Mouse (Mus musculus): ENCODE measurements around the gene Nrxn3. TPM values are rescaled to one million over a fixed set of nuclear protein-coding genes. Genes with fewer than 3 reads are reported as not detected.

The Nrxn3 gene
- polyA plus RNA-seq, 1 experiment from 2014 or later = 6.3 TPM

DNA sequence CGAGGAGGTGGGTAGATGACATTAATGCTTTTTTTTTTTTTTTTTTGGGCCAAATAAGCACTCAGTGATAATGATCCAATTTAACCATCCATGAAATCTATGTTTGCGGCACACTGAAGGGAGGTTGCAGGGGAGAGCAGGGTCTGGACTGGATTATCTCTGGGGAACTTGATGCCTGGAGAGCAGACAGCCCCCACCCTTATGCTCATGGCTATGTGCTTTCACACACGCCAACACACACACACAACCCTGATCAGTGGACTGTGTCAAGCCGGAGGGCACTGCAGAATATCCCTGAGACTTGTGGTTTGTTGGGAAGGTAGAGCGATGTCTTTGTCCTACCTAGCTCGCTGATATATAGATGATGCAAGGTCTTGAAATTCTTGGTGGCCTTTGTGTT is 4.1 kb downstream of the Nrxn3 start:
- Histone ChIP-seq H3K27me3 (ENCODE audit: control insufficient read depth, insufficient read depth, low read length) (no peaks in the 10 kb centered on the region), H3K4me3 (ENCODE audit: low read depth, low read length) (no peak overlapping the region), H3K36me3 (ENCODE audit: control insufficient read depth, insufficient read depth, low read length) (no peaks in the 10 kb centered on the region), H3K9me3 (ENCODE audit: control insufficient read depth, low read depth, low read length) (no peaks in the 10 kb centered on the region), H3K4me2 (replicated peaks; ENCODE audit: low read depth, low read length) (no peak overlapping the region), H3K4me1 (ENCODE audit: control insufficient read depth, insufficient read depth, low read length) (no peaks in the 10 kb centered on the region), H3K9ac (replicated peaks; ENCODE audit: low read depth, low read length) (no peak overlapping the region), H3K27ac (ENCODE audit: low read length) (no peak overlapping the region)
- WGBS = 85% methylated on average over 6 of the region's 6 CpGs
- no peak for ATAC-seq (ENCODE audit: insufficient number of reproducible peaks, insufficient read depth, low FRiP score, low read depth)

- H3K36me3 ChIP-seq (ENCODE audit: control insufficient read depth, insufficient read depth, low read length) = no peaks in the 10 kb centered on the region
- no peak overlapping the region for H3K4me3 ChIP-seq (ENCODE audit: low read depth, low read length)
- H3K9ac ChIP-seq (replicated peaks; ENCODE audit: low read depth, low read length) = no peak overlapping the region
- H3K4me1 ChIP-seq (ENCODE audit: control insufficient read depth, insufficient read depth, low read length) = no peaks in the 10 kb centered on the region
- ATAC-seq (ENCODE audit: insufficient number of reproducible peaks, insufficient read depth, low FRiP score, low read depth) = no peak
- no peaks in the 10 kb centered on the region for H3K27me3 ChIP-seq (ENCODE audit: control insufficient read depth, insufficient read depth, low read length)
- H3K27ac ChIP-seq (ENCODE audit: low read length) = no peak overlapping the region
- H3K9me3 ChIP-seq (ENCODE audit: control insufficient read depth, low read depth, low read length) = no peaks in the 10 kb centered on the region
- H3K4me2 ChIP-seq (replicated peaks; ENCODE audit: low read depth, low read length) = no peak overlapping the region
- 63% methylated on average over 2 of the region's 2 CpGs for WGBS
These were observed 8.0 kb downstream of the Nrxn3 start for GRCm38 (mm10) chr12:88730720-88731119.

DNA sequence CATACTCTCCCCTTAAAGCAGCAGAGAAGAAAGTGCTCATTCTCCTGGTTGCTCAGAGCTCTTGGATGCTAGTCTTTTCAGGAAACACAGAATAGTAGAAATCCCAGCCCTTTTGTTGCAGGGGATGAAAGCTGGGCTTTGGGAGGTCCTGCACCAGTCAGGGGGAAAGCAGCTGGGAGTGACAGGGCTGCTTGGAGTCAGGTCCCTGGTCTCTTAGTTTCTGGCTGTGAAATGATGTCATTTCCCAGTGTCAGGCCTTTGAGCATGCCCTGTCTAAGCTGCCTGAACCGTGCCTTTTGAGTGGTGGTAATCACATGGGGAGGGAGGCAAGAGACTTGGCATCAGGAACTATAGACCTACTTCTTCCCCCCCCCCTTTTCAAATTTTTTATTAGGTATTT is 12.4 kb downstream of the Nrxn3 start:
- ATAC-seq (ENCODE audit: insufficient number of reproducible peaks, insufficient read depth, low FRiP score, low read depth) = no peak
- H3K9me3 ChIP-seq (ENCODE audit: control insufficient read depth, low read depth, low read length) = no peaks in the 10 kb centered on the region
- H3K9ac ChIP-seq (replicated peaks; ENCODE audit: low read depth, low read length) = no peak overlapping the region
- 62% methylated on average over 1 of the region's 1 CpGs for whole genome bisulfite sequencing
- H3K4me3 ChIP-seq (ENCODE audit: low read depth, low read length) = no peak overlapping the region
- no peaks in the 10 kb centered on the region for H3K27me3 ChIP-seq (ENCODE audit: control insufficient read depth, insufficient read depth, low read length)
- H3K27ac ChIP-seq (ENCODE audit: low read length) = no peak overlapping the region
- H3K4me1 ChIP-seq (ENCODE audit: control insufficient read depth, insufficient read depth, low read length) = no peaks in the 10 kb centered on the region
- no peaks in the 10 kb centered on the region for H3K36me3 ChIP-seq (ENCODE audit: control insufficient read depth, insufficient read depth, low read length)
- H3K4me2 ChIP-seq (replicated peaks; ENCODE audit: low read depth, low read length) = no peak overlapping the region

DNA sequence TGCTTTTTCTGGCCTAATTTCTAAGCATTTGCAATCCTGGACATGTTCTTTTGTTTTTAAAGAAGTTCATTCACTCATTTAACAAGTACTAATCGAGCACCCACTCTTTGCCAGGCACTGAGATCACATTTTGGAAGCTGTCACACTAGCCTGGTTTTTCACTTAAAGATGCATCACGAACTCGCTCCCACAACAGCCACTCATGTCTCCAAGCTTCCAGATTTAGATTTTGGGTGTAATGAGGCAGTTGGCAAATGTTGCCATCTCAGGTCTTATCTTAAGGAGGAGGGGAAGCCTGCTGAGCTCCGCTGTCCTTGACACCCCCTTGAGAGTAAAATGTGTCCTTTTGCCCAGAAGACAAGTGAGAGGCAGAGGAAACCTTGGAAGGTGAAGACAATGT is 14.4 kb downstream of the Nrxn3 start:
- no peak overlapping the region for H3K4me3 ChIP-seq (ENCODE audit: low read depth, low read length)
- no peaks in the 10 kb centered on the region for H3K27me3 ChIP-seq (ENCODE audit: control insufficient read depth, insufficient read depth, low read length)
- H3K9ac ChIP-seq (replicated peaks; ENCODE audit: low read depth, low read length) = no peak overlapping the region
- no peak for ATAC-seq (ENCODE audit: insufficient number of reproducible peaks, insufficient read depth, low FRiP score, low read depth)
- H3K36me3 ChIP-seq (ENCODE audit: control insufficient read depth, insufficient read depth, low read length) = no peaks in the 10 kb centered on the region
- WGBS = 71% methylated on average over 4 of the region's 4 CpGs
- H3K27ac ChIP-seq (ENCODE audit: low read length) = no peak overlapping the region
- no peaks in the 10 kb centered on the region for H3K4me1 ChIP-seq (ENCODE audit: control insufficient read depth, insufficient read depth, low read length)
- no peaks in the 10 kb centered on the region for H3K9me3 ChIP-seq (ENCODE audit: control insufficient read depth, low read depth, low read length)
- no peak overlapping the region for H3K4me2 ChIP-seq (replicated peaks; ENCODE audit: low read depth, low read length)

DNA sequence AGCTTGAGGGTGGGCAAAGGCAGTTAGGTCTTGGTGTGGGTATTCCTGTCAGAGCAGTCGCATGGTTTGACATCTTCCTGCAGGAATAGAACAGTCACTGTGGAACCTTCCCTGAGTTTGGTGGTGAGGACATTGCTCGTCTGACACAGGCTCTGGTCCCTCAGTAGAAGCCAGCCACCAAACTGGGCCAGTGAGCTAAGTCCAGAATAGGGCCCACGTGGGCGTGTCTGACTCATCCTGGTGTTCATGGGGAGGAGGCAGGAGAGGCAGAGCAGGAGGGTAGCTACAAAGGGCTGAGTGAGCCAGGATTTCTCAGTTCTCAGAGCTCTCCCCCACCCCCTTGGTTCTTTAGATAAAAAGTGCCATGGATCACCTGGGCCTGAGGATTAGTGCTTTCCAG is 15.9 kb downstream of the Nrxn3 start:
- H3K4me3 ChIP-seq (ENCODE audit: low read depth, low read length) = no peak overlapping the region
- H3K27me3 ChIP-seq (ENCODE audit: control insufficient read depth, insufficient read depth, low read length) = no peaks in the 10 kb centered on the region
- no peak overlapping the region for H3K9ac ChIP-seq (replicated peaks; ENCODE audit: low read depth, low read length)
- H3K4me2 ChIP-seq (replicated peaks; ENCODE audit: low read depth, low read length) = no peak overlapping the region
- ATAC-seq (ENCODE audit: insufficient number of reproducible peaks, insufficient read depth, low FRiP score, low read depth) = no peak
- H3K9me3 ChIP-seq (ENCODE audit: control insufficient read depth, low read depth, low read length) = no peaks in the 10 kb centered on the region
- H3K27ac ChIP-seq (ENCODE audit: low read length) = no peak overlapping the region
- H3K4me1 ChIP-seq (ENCODE audit: control insufficient read depth, insufficient read depth, low read length) = no peaks in the 10 kb centered on the region
- WGBS = 66% methylated on average over 4 of the region's 4 CpGs
- H3K36me3 ChIP-seq (ENCODE audit: control insufficient read depth, insufficient read depth, low read length) = no peaks in the 10 kb centered on the region

DNA sequence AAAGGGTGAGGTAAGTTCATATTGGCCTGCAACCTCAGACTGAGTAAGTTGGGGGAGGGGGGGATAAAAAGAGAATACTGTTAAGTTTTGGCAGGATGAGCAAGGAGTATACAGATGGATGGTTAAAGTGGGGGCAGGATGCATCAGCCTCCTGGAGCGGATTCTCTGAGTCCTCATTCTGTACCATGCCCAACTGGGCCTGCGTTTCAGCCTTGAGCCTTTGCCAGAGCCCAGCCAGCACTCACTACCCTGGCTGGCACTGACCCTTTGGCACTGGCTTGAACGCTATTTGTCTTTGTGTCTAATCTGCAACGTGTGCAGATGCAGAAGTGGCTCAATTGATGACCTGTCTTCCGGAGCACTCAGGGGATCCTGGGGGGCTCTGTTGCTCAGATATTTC is 24.1 kb downstream of the Nrxn3 start:
- 71% methylated on average over 5 of the region's 5 CpGs for WGBS
- Histone ChIP-seq H3K9me3 (ENCODE audit: control insufficient read depth, low read depth, low read length) (no peaks in the 10 kb centered on the region), H3K27ac (ENCODE audit: low read length) (no peak overlapping the region), H3K9ac (replicated peaks; ENCODE audit: low read depth, low read length) (no peak overlapping the region), H3K4me2 (replicated peaks; ENCODE audit: low read depth, low read length) (no peak overlapping the region), H3K4me3 (ENCODE audit: low read depth, low read length) (no peak overlapping the region), H3K4me1 (ENCODE audit: control insufficient read depth, insufficient read depth, low read length) (no peaks in the 10 kb centered on the region), H3K36me3 (ENCODE audit: control insufficient read depth, insufficient read depth, low read length) (no peaks in the 10 kb centered on the region), H3K27me3 (ENCODE audit: control insufficient read depth, insufficient read depth, low read length) (no peaks in the 10 kb centered on the region)
- no peak; the same call in 1 of the 2 replicates for ATAC-seq (ENCODE audit: insufficient number of reproducible peaks, insufficient read depth, low FRiP score, low read depth)

DNA sequence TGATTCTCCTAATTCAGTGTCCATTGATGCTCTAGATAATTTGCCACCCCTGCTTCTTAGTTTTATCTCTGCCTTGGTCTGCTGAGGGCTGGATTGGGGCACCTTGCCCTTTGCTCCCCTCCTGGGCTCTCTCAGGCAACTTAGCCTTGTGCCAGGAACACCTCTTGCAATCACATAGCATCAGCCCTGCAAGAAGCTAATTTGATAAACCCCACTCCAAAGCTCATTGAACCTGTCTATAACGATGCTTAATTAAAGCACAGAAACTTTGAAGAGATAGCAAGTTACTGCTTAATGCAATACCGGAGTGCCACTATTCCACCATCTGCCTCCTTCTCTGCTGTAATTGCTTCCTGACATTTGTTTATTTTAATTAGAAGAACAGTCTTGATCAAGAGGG is 42.1 kb downstream of the Nrxn3 start:
- Histone ChIP-seq H3K4me3 (ENCODE audit: low read depth, low read length) (no peak overlapping the region), H3K36me3 (ENCODE audit: control insufficient read depth, insufficient read depth, low read length) (no peaks in the 10 kb centered on the region), H3K27me3 (ENCODE audit: control insufficient read depth, insufficient read depth, low read length) (no peaks in the 10 kb centered on the region), H3K9me3 (ENCODE audit: control insufficient read depth, low read depth, low read length) (no peaks in the 10 kb centered on the region), H3K9ac (replicated peaks; ENCODE audit: low read depth, low read length) (no peak overlapping the region), H3K4me2 (replicated peaks; ENCODE audit: low read depth, low read length) (no peak overlapping the region), H3K4me1 (ENCODE audit: control insufficient read depth, insufficient read depth, low read length) (no peaks in the 10 kb centered on the region), H3K27ac (ENCODE audit: low read length) (no peak overlapping the region)
- WGBS = 49% methylated on average over 2 of the region's 2 CpGs
- ATAC-seq (ENCODE audit: insufficient number of reproducible peaks, insufficient read depth, low FRiP score, low read depth) = no peak

DNA sequence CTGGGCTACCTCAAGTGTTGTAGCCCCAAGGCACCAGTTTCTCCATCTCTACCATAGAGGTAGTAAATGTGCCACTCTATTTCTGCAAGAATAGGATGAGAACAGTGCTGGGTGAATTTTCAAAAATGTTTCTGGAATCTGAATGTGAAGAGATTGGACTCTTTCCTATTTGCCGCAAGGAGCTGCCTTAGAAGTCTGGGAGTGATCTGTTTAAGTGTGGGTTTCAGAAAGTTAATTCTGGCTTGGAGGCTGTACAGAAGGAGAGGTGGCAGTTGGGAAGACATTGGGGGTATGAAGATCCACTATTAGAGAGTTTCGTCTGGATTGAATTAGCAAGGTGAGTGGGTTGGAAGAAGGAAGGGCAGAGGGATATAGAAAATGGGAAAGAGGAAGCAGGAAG is 52.0 kb downstream of the Nrxn3 start:
- H3K4me3 ChIP-seq (ENCODE audit: low read depth, low read length) = no peak overlapping the region
- H3K4me1 ChIP-seq (ENCODE audit: control insufficient read depth, insufficient read depth, low read length) = no peaks in the 10 kb centered on the region
- 90% methylated on average over 2 of the region's 2 CpGs for WGBS
- no peaks in the 10 kb centered on the region for H3K36me3 ChIP-seq (ENCODE audit: control insufficient read depth, insufficient read depth, low read length)
- H3K27me3 ChIP-seq (ENCODE audit: control insufficient read depth, insufficient read depth, low read length) = no peaks in the 10 kb centered on the region
- H3K27ac ChIP-seq (ENCODE audit: low read length) = no peak overlapping the region
- H3K4me2 ChIP-seq (replicated peaks; ENCODE audit: low read depth, low read length) = no peak overlapping the region
- H3K9ac ChIP-seq (replicated peaks; ENCODE audit: low read depth, low read length) = no peak overlapping the region
- ATAC-seq (ENCODE audit: insufficient number of reproducible peaks, insufficient read depth, low FRiP score, low read depth) = no peak
- H3K9me3 ChIP-seq (ENCODE audit: control insufficient read depth, low read depth, low read length) = no peaks in the 10 kb centered on the region

DNA sequence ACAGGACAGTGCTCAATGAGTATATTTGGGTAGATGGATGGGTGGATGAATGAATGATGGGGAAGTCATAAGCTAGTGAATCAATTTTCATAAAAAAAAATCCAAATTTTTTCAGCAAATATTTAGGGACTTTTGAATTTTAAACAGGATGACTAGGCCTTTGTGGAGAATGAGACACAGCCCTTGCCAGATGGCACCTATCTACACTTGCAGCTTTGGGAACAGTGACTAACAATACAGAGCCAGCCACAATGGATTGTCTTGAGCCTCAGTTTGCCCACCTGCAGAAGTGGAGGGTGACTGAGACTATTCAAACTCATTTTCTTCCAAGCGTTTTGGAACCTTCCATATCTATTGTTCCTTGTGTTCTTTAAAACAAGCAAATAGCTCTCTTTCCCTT is 55.4 kb downstream of the Nrxn3 start:
- Histone ChIP-seq H3K27me3 (ENCODE audit: control insufficient read depth, insufficient read depth, low read length) (no peaks in the 10 kb centered on the region), H3K9me3 (ENCODE audit: control insufficient read depth, low read depth, low read length) (no peaks in the 10 kb centered on the region), H3K27ac (ENCODE audit: low read length) (no peak overlapping the region), H3K4me3 (ENCODE audit: low read depth, low read length) (no peak overlapping the region), H3K36me3 (ENCODE audit: control insufficient read depth, insufficient read depth, low read length) (no peaks in the 10 kb centered on the region), H3K4me2 (replicated peaks; ENCODE audit: low read depth, low read length) (no peak overlapping the region), H3K4me1 (ENCODE audit: control insufficient read depth, insufficient read depth, low read length) (no peaks in the 10 kb centered on the region), H3K9ac (replicated peaks; ENCODE audit: low read depth, low read length) (no peak overlapping the region)
- 87% methylated on average over 1 of the region's 1 CpGs for WGBS
- ATAC-seq (ENCODE audit: insufficient number of reproducible peaks, insufficient read depth, low FRiP score, low read depth) = no peak
